Mouse (Mus musculus) regulatory T cell (primary cell): ENCODE measurements around the gene Olfr1457.

Experiments used
- in situ Hi-C: fragments of 300-600 bp; cut with MboI, MseI; formaldehyde crosslinking; loops from one replicate; pipeline ENCODE4 v1.15.1; 2025; ENCODE audit warnings: high pct_unique_total_duplicates

The Olfr1457 gene

GRCm38 (mm10) chr19:13097791-13098190, at the start of gene Olfr1457:
Olfr1457 (minus strand) TSS chr19:13097891.
- in situ Hi-C loops: no loop called here

- in situ Hi-C loops: loop anchor here (10.0 kb wide), 1 partner anchor 62 kb away; no protein-coding TSS in a partner anchor
Observed at GRCm38 (mm10) chr19:13106675-13107074, 9.0 kb upstream of the Olfr1457 start, which contains the start of gene Olfr1458. Olfr1458 (minus strand) TSS chr19:13106775.

GRCm38 (mm10) chr19:13093908-13094307, 3.8 kb downstream of the Olfr1457 start:
- in situ Hi-C loops: no loop called here

- in situ Hi-C loops: no loop called here
Observed at GRCm38 (mm10) chr19:13060310-13060709, 37.4 kb downstream of the Olfr1457 start, which contains the start of gene Olfr1454. Olfr1454 (plus strand) TSS chr19:13060610.
